Mouse (Mus musculus) forebrain, embryonic 14.5 days (tissue): ENCODE results near the gene Vps52. TPM values are rescaled to one million over a fixed set of nuclear protein-coding genes. Genes with fewer than 3 reads are reported as not detected.

Experiments used
- ATAC-seq: fragments of 200-750 bp; cut with Nextera tagmentation; 2 replicates; pipeline ENCODE4 v1.8.0; 2017; ENCODE audit warnings: mild to moderate bottlenecking, moderate library complexity
- DNase-seq: peaks from one replicate; pipeline ENCODE4 v3.0.0-alpha.2; 2015; ENCODE audit warnings: low spot score
- H3K27ac ChIP-seq: fragments of 300-500 bp; sonication (generic); 2 replicates; pipeline ENCODE4 v1.5.1; 2014; ENCODE audit warnings: low read depth, mild to moderate bottlenecking, control low read depth, low read length, moderate library complexity
- H3K27me3 ChIP-seq: fragments of 300-500 bp; sonication (generic); replicated peaks from 2 replicates; pipeline ENCODE4 v1.6.1; 2014; ENCODE audit warnings: low read length, control low read depth, mixed read lengths; ENCODE audit not compliant: control insufficient read depth, insufficient read depth
- H3K36me3 ChIP-seq: fragments of 300-500 bp; sonication (generic); 2 replicates; pipeline ENCODE4 v1.6.1; 2014; ENCODE audit warnings: low read length, control low read depth; ENCODE audit not compliant: control insufficient read depth, insufficient read depth
- H3K4me1 ChIP-seq: fragments of 300-500 bp; sonication (generic); 2 replicates; pipeline ENCODE4 v1.6.1; 2014; ENCODE audit warnings: antibody characterized with exemption, low read length, control low read depth; ENCODE audit not compliant: control insufficient read depth, insufficient read depth
- H3K4me2 ChIP-seq: fragments of 300-500 bp; sonication (generic); 2 replicates; pipeline ENCODE4 v1.6.1; 2014; ENCODE audit warnings: mild to moderate bottlenecking, control low read depth, low read length
- H3K4me3 ChIP-seq: fragments of 300-500 bp; sonication (generic); 2 replicates; pipeline ENCODE4 v1.5.1; 2014; ENCODE audit warnings: low read depth, low read length, control low read depth
- H3K9ac ChIP-seq: fragments of 300-500 bp; sonication (generic); 2 replicates; pipeline ENCODE4 v1.6.1; 2014; ENCODE audit warnings: mild to moderate bottlenecking, low read length, control low read depth, moderate library complexity
- H3K9me3 ChIP-seq: fragments of 300-500 bp; sonication (generic); replicated peaks from 2 replicates; pipeline ENCODE4 v1.6.1; 2016; ENCODE audit warnings: low read length, control low read depth, mixed read lengths; ENCODE audit not compliant: control insufficient read depth
- WGBS: fragments of 180-500 bp; shearing (Covaris S2); extraction: QIAGEN DNeasy Blood & Tissue Kit; methylation state at CpG from one replicate; pipeline ENCODE4 v1.1.7; 2014; 5-methylcytosine and 5-hydroxymethylcytosine counted together
- polyA plus RNA-seq: library from polyadenylated mRNA; unstranded; fragments of >200 nt; fragmentation: Nextera tagmentation; extraction: Ambion mirVana; gene quantifications from 2 replicates; pipeline ENCODE4 v1.2.1, GENCODE M21; 2014

The Vps52 gene
- polyA plus RNA-seq, 1 experiment from 2014 or later = 41.6 TPM

- H3K4me1 ChIP-seq = peaks cover 24% of the 10 kb centered on the region
Observed at GRCm38 (mm10) chr17:33919351-33920281, 36.0 kb upstream of the Vps52 start.

GRCm38 (mm10) chr17:33920282-33921097, 35.1 kb upstream of the Vps52 start:
- peak; percentile 15 for ATAC-seq
- WGBS = under 1% methylated on average over 35 of the region's 36 CpGs

More at GRCm38 (mm10) chr17:33919351-33920281, 36.0 kb upstream of the Vps52 start:
- DNase-seq (peak; percentile 42), ATAC-seq (no peak)
- Histone ChIP-seq H3K36me3 (peaks cover 6% of the 10 kb centered on the region), H3K9ac (peak overlapping the region; percentile 67), H3K27me3 (no peaks in the 10 kb centered on the region), H3K27ac (no peak overlapping the region), H3K4me3 (peak overlapping the region; percentile 40), H3K9me3 (no peaks in the 10 kb centered on the region), H3K4me2 (peak overlapping the region; percentile 87)
- under 1% methylated on average over 52 of the region's 52 CpGs for WGBS

GRCm38 (mm10) chr17:33921361-33921760, 34.3 kb upstream of the Vps52 start:
- peaks cover 5% of the 10 kb centered on the region; the same call in 1 of the 2 replicates for H3K36me3 ChIP-seq
- H3K27me3 ChIP-seq = no peaks in the 10 kb centered on the region
- no peak for DNase-seq
- no peaks in the 10 kb centered on the region for H3K9me3 ChIP-seq
- no peak for ATAC-seq
- no peak overlapping the region for H3K4me3 ChIP-seq
- H3K9ac ChIP-seq = no peak overlapping the region
- peaks cover 24% of the 10 kb centered on the region for H3K4me1 ChIP-seq
- no peak overlapping the region for H3K4me2 ChIP-seq
- H3K27ac ChIP-seq = no peak overlapping the region
- WGBS = 86% methylated on average over 7 of the region's 7 CpGs

More at GRCm38 (mm10) chr17:33920282-33921097, 35.1 kb upstream of the Vps52 start:
- Histone ChIP-seq H3K27ac (no peak overlapping the region), H3K4me2 (peak overlapping the region; percentile 87), H3K4me1 (peaks cover 24% of the 10 kb centered on the region), H3K4me3 (peak overlapping the region; percentile 40), H3K27me3 (no peaks in the 10 kb centered on the region), H3K9ac (peak overlapping the region; percentile 67), H3K9me3 (no peaks in the 10 kb centered on the region), H3K36me3 (no peaks in the 10 kb centered on the region; the same call in 1 of the 2 replicates)
- peak; percentile 86 for DNase-seq

GRCm38 (mm10) chr17:33924577-33925283, 30.9 kb upstream of the Vps52 start:
- DNase-seq = no peak
- Histone ChIP-seq H3K36me3 (peaks cover 5% of the 10 kb centered on the region; the same call in 1 of the 2 replicates), H3K27me3 (no peaks in the 10 kb centered on the region), H3K4me2 (no peak overlapping the region), H3K9ac (no peak overlapping the region), H3K27ac (no peak overlapping the region), H3K4me1 (peaks cover 14% of the 10 kb centered on the region), H3K4me3 (no peak overlapping the region), H3K9me3 (no peaks in the 10 kb centered on the region)
- WGBS = 88% methylated on average over 10 of the region's 10 CpGs
- ATAC-seq = no peak

- 83% methylated on average over 21 of the region's 21 CpGs for WGBS
- no peak overlapping the region for H3K27ac ChIP-seq
- no peak for ATAC-seq
Observed at GRCm38 (mm10) chr17:33925406-33926116, 30.1 kb upstream of the Vps52 start.

GRCm38 (mm10) chr17:33926207-33926932, 29.2 kb upstream of the Vps52 start:
- Histone ChIP-seq H3K4me3 (no peak overlapping the region), H3K27ac (no peak overlapping the region), H3K4me1 (peaks cover 12% of the 10 kb centered on the region), H3K4me2 (no peak overlapping the region), H3K36me3 (peaks cover 5% of the 10 kb centered on the region; the same call in 1 of the 2 replicates), H3K9ac (no peak overlapping the region), H3K9me3 (no peaks in the 10 kb centered on the region), H3K27me3 (no peaks in the 10 kb centered on the region)
- ATAC-seq (no peak), DNase-seq (no peak)
- WGBS = 78% methylated on average over 17 of the region's 17 CpGs

More at GRCm38 (mm10) chr17:33925406-33926116, 30.1 kb upstream of the Vps52 start:
- Histone ChIP-seq H3K9ac (no peak overlapping the region), H3K27me3 (no peaks in the 10 kb centered on the region), H3K4me3 (no peak overlapping the region), H3K36me3 (peaks cover 5% of the 10 kb centered on the region; the same call in 1 of the 2 replicates), H3K9me3 (no peaks in the 10 kb centered on the region), H3K4me2 (no peak overlapping the region), H3K4me1 (peaks cover 6% of the 10 kb centered on the region)
- DNase-seq = no peak

- Histone ChIP-seq H3K9ac (peak overlapping the region; percentile 93), H3K9me3 (no peaks in the 10 kb centered on the region), H3K4me1 (peaks cover 13% of the 10 kb centered on the region), H3K4me3 (peak overlapping the region; percentile 82), H3K27me3 (no peaks in the 10 kb centered on the region), H3K27ac (no peak overlapping the region), H3K4me2 (peak overlapping the region; percentile 99), H3K36me3 (peaks cover 19% of the 10 kb centered on the region)
- WGBS = 67% methylated on average over 21 of the region's 21 CpGs
- ATAC-seq = no peak
- no peak for DNase-seq
Observed at GRCm38 (mm10) chr17:33928251-33928947, 27.2 kb upstream of the Vps52 start.
